Mouse (Mus musculus) limb, embryonic 13.5 days (tissue): ENCODE measurements around the gene Grm4. TPM values are rescaled to one million over a fixed set of nuclear protein-coding genes. Genes with fewer than 3 reads are reported as not detected.

ENCODE experiments used
- ATAC-seq: fragments of 200-750 bp; cut with Nextera tagmentation; 2 replicates; pipeline ENCODE4 v1.8.0; 2017; ENCODE audit warnings: low read depth, moderate number of reproducible peaks, moderate TSS enrichment; ENCODE audit not compliant: low FRiP score
- H3K27ac ChIP-seq: fragments of 300-500 bp; sonication (generic); 2 replicates; pipeline ENCODE4 v1.5.1; 2015; ENCODE audit warnings: inconsistent platforms, mild to moderate bottlenecking, moderate library complexity
- H3K27me3 ChIP-seq: fragments of 300-500 bp; sonication (generic); 2 replicates; pipeline ENCODE4 v1.6.1; 2015; ENCODE audit warnings: mild to moderate bottlenecking, inconsistent platforms
- H3K36me3 ChIP-seq: fragments of 300-500 bp; sonication (generic); 2 replicates; pipeline ENCODE4 v1.6.1; 2015; ENCODE audit warnings: inconsistent platforms, mild to moderate bottlenecking, moderate library complexity
- H3K4me1 ChIP-seq: fragments of 300-500 bp; sonication (generic); 2 replicates; pipeline ENCODE4 v1.6.1; 2015; ENCODE audit warnings: inconsistent platforms
- H3K4me2 ChIP-seq: fragments of 300-500 bp; sonication (generic); replicated peaks from 2 replicates; pipeline ENCODE4 v1.6.1; 2015; ENCODE audit warnings: inconsistent platforms, mild to moderate bottlenecking, moderate library complexity
- H3K4me3 ChIP-seq: fragments of 300-500 bp; sonication (generic); 2 replicates; pipeline ENCODE4 v1.5.1; 2015; ENCODE audit warnings: moderate library complexity, mild to moderate bottlenecking, inconsistent platforms
- H3K9ac ChIP-seq: fragments of 300-500 bp; sonication (generic); 2 replicates; pipeline ENCODE4 v1.6.1; 2015; ENCODE audit warnings: mild to moderate bottlenecking, inconsistent platforms
- H3K9me3 ChIP-seq: fragments of 300-500 bp; sonication (generic); 2 replicates; pipeline ENCODE4 v1.6.1; 2016; ENCODE audit warnings: inconsistent platforms
- WGBS: fragments of 180-500 bp; shearing (Covaris S2); methylation state at CpG from one replicate; pipeline ENCODE4 v1.1.7; 2015; 5-methylcytosine and 5-hydroxymethylcytosine counted together
- polyA plus RNA-seq: library from polyadenylated mRNA; unstranded; fragments of >200 nt; fragmentation: Nextera tagmentation; extraction: Ambion mirVana; gene quantifications from 2 replicates; pipeline ENCODE4 v1.2.1, GENCODE M21; 2015

Gene Grm4
- polyA plus RNA-seq, 1 experiment from 2014 or later = 0.34 TPM

- no peak overlapping the region for H3K4me3 ChIP-seq
- no peak overlapping the region for H3K4me2 ChIP-seq
- no peak overlapping the region for H3K9ac ChIP-seq
- H3K27me3 ChIP-seq = 0 out of 2 replicates have a peak, but pooled peaks cover 2% of the 10 kb centered on the region
- no peaks in the 10 kb centered on the region for H3K9me3 ChIP-seq
- no peak overlapping the region for H3K27ac ChIP-seq
- ATAC-seq = no peak
- WGBS = 69% methylated on average over 10 of the region's 10 CpGs
- no peaks in the 10 kb centered on the region for H3K4me1 ChIP-seq
- H3K36me3 ChIP-seq = no peaks in the 10 kb centered on the region
These were observed 61.2 kb downstream of the Grm4 start for GRCm38 (mm10) chr17:27459979-27460378.

GRCm38 (mm10) chr17:27459241-27459640 is 62.0 kb downstream of the Grm4 start:
- Histone ChIP-seq H3K4me1 (no peaks in the 10 kb centered on the region), H3K9ac (no peak overlapping the region), H3K36me3 (no peaks in the 10 kb centered on the region), H3K27ac (no peak overlapping the region), H3K4me2 (no peak overlapping the region), H3K4me3 (no peak overlapping the region), H3K27me3 (0 out of 2 replicates have a peak, but pooled peaks cover 2% of the 10 kb centered on the region), H3K9me3 (no peaks in the 10 kb centered on the region)
- WGBS = 80% methylated on average over 3 of the region's 3 CpGs
- no peak for ATAC-seq

GRCm38 (mm10) chr17:27457863-27458494 is 63.2 kb downstream of the Grm4 start:
- H3K36me3 ChIP-seq = no peaks in the 10 kb centered on the region
- H3K9ac ChIP-seq = no peak overlapping the region
- no peak for ATAC-seq
- 75% methylated on average over 3 of the region's 3 CpGs for WGBS
- H3K9me3 ChIP-seq = no peaks in the 10 kb centered on the region
- H3K4me2 ChIP-seq = no peak overlapping the region
- no peaks in the 10 kb centered on the region for H3K4me1 ChIP-seq
- H3K27ac ChIP-seq = no peak overlapping the region
- no peak overlapping the region for H3K4me3 ChIP-seq
- H3K27me3 ChIP-seq = 0 out of 2 replicates have a peak, but pooled peaks cover 2% of the 10 kb centered on the region

GRCm38 (mm10) chr17:27457038-27457577 is 64.1 kb downstream of the Grm4 start:
- no peak for ATAC-seq
- H3K27ac ChIP-seq = no peak overlapping the region
- H3K9me3 ChIP-seq = no peaks in the 10 kb centered on the region
- 0 out of 2 replicates have a peak, but pooled peaks cover 2% of the 10 kb centered on the region for H3K27me3 ChIP-seq
- H3K9ac ChIP-seq = no peak overlapping the region
- H3K4me2 ChIP-seq = no peak overlapping the region
- no peaks in the 10 kb centered on the region for H3K4me1 ChIP-seq
- WGBS = 85% methylated on average over 9 of the region's 9 CpGs
- no peaks in the 10 kb centered on the region for H3K36me3 ChIP-seq
- H3K4me3 ChIP-seq = no peak overlapping the region

GRCm38 (mm10) chr17:27456364-27456763 is 64.8 kb downstream of the Grm4 start:
- no peak for ATAC-seq
- Histone ChIP-seq H3K9me3 (no peaks in the 10 kb centered on the region), H3K36me3 (no peaks in the 10 kb centered on the region), H3K9ac (no peak overlapping the region), H3K27me3 (0 out of 2 replicates have a peak, but pooled peaks cover 2% of the 10 kb centered on the region), H3K4me3 (no peak overlapping the region), H3K4me1 (no peaks in the 10 kb centered on the region), H3K27ac (no peak overlapping the region), H3K4me2 (no peak overlapping the region)
- WGBS = 72% methylated on average over 11 of the region's 11 CpGs

GRCm38 (mm10) chr17:27455012-27455784 is 66.0 kb downstream of the Grm4 start:
- ATAC-seq = no peak
- no peaks in the 10 kb centered on the region for H3K4me1 ChIP-seq
- H3K27ac ChIP-seq = no peak overlapping the region
- H3K9ac ChIP-seq = no peak overlapping the region
- H3K9me3 ChIP-seq = no peaks in the 10 kb centered on the region
- no peak overlapping the region for H3K4me2 ChIP-seq
- 0 out of 2 replicates have a peak, but pooled peaks cover 1% of the 10 kb centered on the region for H3K27me3 ChIP-seq
- 72% methylated on average over 9 of the region's 9 CpGs for WGBS
- no peak overlapping the region for H3K4me3 ChIP-seq
- no peaks in the 10 kb centered on the region for H3K36me3 ChIP-seq

- Histone ChIP-seq H3K27ac (no peak overlapping the region), H3K9me3 (no peaks in the 10 kb centered on the region), H3K9ac (no peak overlapping the region), H3K4me2 (no peak overlapping the region), H3K27me3 (no peaks in the 10 kb centered on the region), H3K4me1 (no peaks in the 10 kb centered on the region), H3K36me3 (no peaks in the 10 kb centered on the region), H3K4me3 (no peak overlapping the region)
- ATAC-seq = no peak
- WGBS = 86% methylated on average over 11 of the region's 11 CpGs
These were observed 66.8 kb downstream of the Grm4 start for GRCm38 (mm10) chr17:27454396-27454795.

GRCm38 (mm10) chr17:27453045-27453444 is 68.2 kb downstream of the Grm4 start:
- no peak for ATAC-seq

GRCm38 (mm10) chr17:27451787-27452186 is 69.4 kb downstream of the Grm4 start:
- ATAC-seq = no peak
- WGBS = 24% methylated on average over 9 of the region's 9 CpGs

More at GRCm38 (mm10) chr17:27453045-27453444, 68.2 kb downstream of the Grm4 start:
- WGBS = 74% methylated on average over 8 of the region's 8 CpGs
- no peaks in the 10 kb centered on the region for H3K27me3 ChIP-seq
- H3K4me1 ChIP-seq = no peaks in the 10 kb centered on the region
- no peaks in the 10 kb centered on the region for H3K9me3 ChIP-seq
- H3K9ac ChIP-seq = no peak overlapping the region
- H3K36me3 ChIP-seq = no peaks in the 10 kb centered on the region
- H3K4me2 ChIP-seq = no peak overlapping the region
- H3K4me3 ChIP-seq = no peak overlapping the region
- no peak overlapping the region for H3K27ac ChIP-seq

GRCm38 (mm10) chr17:27451216-27451615 is 70.0 kb downstream of the Grm4 start:
- H3K36me3 ChIP-seq = no peaks in the 10 kb centered on the region
- 0 out of 2 replicates have a peak, but pooled peaks cover 7% of the 10 kb centered on the region for H3K4me1 ChIP-seq
- ATAC-seq = no peak
- no peak overlapping the region for H3K27ac ChIP-seq
- H3K9me3 ChIP-seq = no peaks in the 10 kb centered on the region
- 89% methylated on average over 14 of the region's 14 CpGs for WGBS
- H3K9ac ChIP-seq = no peak overlapping the region
- no peaks in the 10 kb centered on the region for H3K27me3 ChIP-seq
- H3K4me2 ChIP-seq = no peak overlapping the region
- no peak overlapping the region for H3K4me3 ChIP-seq

More at GRCm38 (mm10) chr17:27451787-27452186, 69.4 kb downstream of the Grm4 start:
- no peak overlapping the region for H3K4me3 ChIP-seq
- H3K4me1 ChIP-seq = 0 out of 2 replicates have a peak, but pooled peaks cover 7% of the 10 kb centered on the region
- no peaks in the 10 kb centered on the region for H3K27me3 ChIP-seq
- no peak overlapping the region for H3K9ac ChIP-seq
- no peak overlapping the region for H3K27ac ChIP-seq
- no peak overlapping the region for H3K4me2 ChIP-seq
- H3K9me3 ChIP-seq = no peaks in the 10 kb centered on the region
- no peaks in the 10 kb centered on the region for H3K36me3 ChIP-seq

GRCm38 (mm10) chr17:27449757-27450330 is 71.4 kb downstream of the Grm4 start:
- Histone ChIP-seq H3K27me3 (no peaks in the 10 kb centered on the region), H3K36me3 (no peaks in the 10 kb centered on the region), H3K9ac (no peak overlapping the region), H3K4me1 (peaks cover 19% of the 10 kb centered on the region), H3K4me2 (no peak overlapping the region), H3K27ac (no peak overlapping the region), H3K4me3 (no peak overlapping the region), H3K9me3 (no peaks in the 10 kb centered on the region)
- no peak for ATAC-seq
- WGBS = 79% methylated on average over 14 of the region's 14 CpGs

GRCm38 (mm10) chr17:27448749-27449148 is 72.5 kb downstream of the Grm4 start:
- 71% methylated on average over 6 of the region's 6 CpGs for WGBS
- Histone ChIP-seq H3K9me3 (no peaks in the 10 kb centered on the region), H3K27me3 (no peaks in the 10 kb centered on the region), H3K4me2 (no peak overlapping the region), H3K4me1 (peaks cover 19% of the 10 kb centered on the region), H3K36me3 (no peaks in the 10 kb centered on the region), H3K4me3 (no peak overlapping the region), H3K9ac (no peak overlapping the region), H3K27ac (no peak overlapping the region)
- ATAC-seq = no peak
